Mouse (Mus musculus) liver, embryonic 14.5 days (tissue): ENCODE measurements around the gene Cib3. TPM values are rescaled to one million over a fixed set of nuclear protein-coding genes. Genes with fewer than 3 reads are reported as not detected.

Experiments
- ATAC-seq: fragments of 200-750 bp; cut with Nextera tagmentation; 2 replicates; pipeline ENCODE4 v1.8.0; 2017; ENCODE audit warnings: moderate number of reproducible peaks, mild to moderate bottlenecking, moderate library complexity; ENCODE audit not compliant: insufficient read depth
- DNase-seq, 3 experiments: peaks; one replicate each; pipeline ENCODE4 v3.0.0-alpha.2; 2012 to 2013; ENCODE audit warnings: low read depth in 3 of 3, low spot score in 3 of 3
- H3K27ac ChIP-seq: fragments of 300-500 bp; sonication (generic); 2 replicates; pipeline ENCODE4 v1.5.1; 2014; ENCODE audit warnings: moderate library complexity, mild to moderate bottlenecking, control low read depth, inconsistent platforms
- H3K27me3 ChIP-seq: fragments of 300-500 bp; sonication (generic); 2 replicates; pipeline ENCODE4 v1.6.1; 2014; ENCODE audit warnings: mild to moderate bottlenecking, low read length, moderate library complexity; ENCODE audit not compliant: control insufficient read depth, insufficient read depth
- H3K36me3 ChIP-seq: fragments of 300-500 bp; sonication (generic); replicated peaks from 2 replicates; pipeline ENCODE4 v1.6.1; 2014; ENCODE audit warnings: low read depth; ENCODE audit not compliant: control insufficient read depth, insufficient read depth
- H3K4me1 ChIP-seq, 2 experiments: fragments of 200-500 bp in 1 of 2; fragments of 300-500 bp in 1 of 2; sonication (generic) in 1 of 2; replicated peaks; 2 replicates each; pipeline ENCODE4 v1.6.1; 2012 to 2014; ENCODE audit warnings: antibody characterized with exemption in 1 of 2, inconsistent platforms in 1 of 2, low read length in 1 of 2; ENCODE audit not compliant: control insufficient read depth in 2 of 2, insufficient read depth in 2 of 2
- H3K4me2 ChIP-seq: fragments of 300-500 bp; sonication (generic); 2 replicates; pipeline ENCODE4 v1.6.1; 2014; ENCODE audit warnings: low read depth, mild to moderate bottlenecking, control low read depth, moderate library complexity
- H3K4me3 ChIP-seq, 2 experiments: fragments of 200-500 bp in 1 of 2; fragments of 300-500 bp in 1 of 2; sonication (generic) in 1 of 2; 2 replicates each; pipeline ENCODE4 v1.5.1; 2012 to 2014; ENCODE audit warnings: low read depth in 2 of 2, low read length in 2 of 2, mild to moderate bottlenecking in 2 of 2, control low read depth in 1 of 2, inconsistent platforms in 1 of 2, moderate library complexity in 1 of 2; ENCODE audit not compliant: insufficient read depth in 1 of 2
- H3K9ac ChIP-seq: fragments of 300-500 bp; sonication (generic); replicated peaks from 2 replicates; pipeline ENCODE4 v1.6.1; 2014; ENCODE audit warnings: mild to moderate bottlenecking, control low read depth, moderate library complexity
- H3K9me3 ChIP-seq: fragments of 300-500 bp; sonication (generic); 2 replicates; pipeline ENCODE4 v1.6.1; 2016; ENCODE audit warnings: low read length, mixed read lengths; ENCODE audit not compliant: control insufficient read depth
- CTCF ChIP-seq: IDR thresholded peaks from 2 replicates; pipeline ENCODE4 v1.5.1; 2016; ENCODE audit warnings: antibody characterized with exemption, low read depth, control low read depth
- EP300 ChIP-seq: IDR thresholded peaks from 2 replicates; pipeline ENCODE4 v1.6.1; 2016; ENCODE audit warnings: antibody characterized with exemption, low read depth
- WGBS: fragments of 180-500 bp; shearing (Covaris S2); extraction: QIAGEN DNeasy Blood & Tissue Kit; methylation state at CpG from one replicate; pipeline ENCODE4 v1.1.7; 2014; ENCODE audit not compliant: insufficient replicate concordance; 5-methylcytosine and 5-hydroxymethylcytosine counted together
- polyA plus RNA-seq, 2 experiments: library from polyadenylated mRNA; depleted of rRNA in 1 of 2; stranded (reverse) in 1 of 2; unstranded in 1 of 2; fragments of >200 nt; fragmentation: Nextera tagmentation in 1 of 2; extraction: Ambion mirVana in 1 of 2; gene quantifications; 2 replicates each; pipeline versions ENCODE4 v1.2.1 to v1.2.3; 2012 to 2014

Gene Cib3
- polyA plus RNA-seq, 2 experiments, result 0.24 TPM; not detected in 1

DNA sequence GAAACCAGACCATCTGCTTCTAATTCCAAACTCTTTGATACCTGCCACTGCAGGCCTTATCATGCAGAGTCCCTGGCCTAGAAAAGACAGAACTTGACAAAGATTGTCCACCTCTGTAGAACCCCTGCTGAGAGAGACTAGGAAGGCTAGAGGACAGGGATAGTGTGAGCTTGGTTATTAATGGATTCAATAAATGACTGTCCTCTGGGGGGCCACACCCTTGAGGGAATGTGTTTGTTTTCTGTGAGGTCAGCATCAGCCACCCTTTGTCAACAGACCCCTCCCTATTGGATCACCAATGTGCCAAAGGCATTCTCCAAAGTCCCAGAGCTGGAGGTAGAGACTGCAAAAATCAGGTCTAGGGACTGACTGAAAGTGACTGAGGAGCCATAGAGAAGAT is 20.6 kb downstream of the Cib3 start:
- ATAC-seq (no peak), DNase-seq (no peak)
- TF ChIP-seq CTCF (no peak), EP300 (no peak)

DNA sequence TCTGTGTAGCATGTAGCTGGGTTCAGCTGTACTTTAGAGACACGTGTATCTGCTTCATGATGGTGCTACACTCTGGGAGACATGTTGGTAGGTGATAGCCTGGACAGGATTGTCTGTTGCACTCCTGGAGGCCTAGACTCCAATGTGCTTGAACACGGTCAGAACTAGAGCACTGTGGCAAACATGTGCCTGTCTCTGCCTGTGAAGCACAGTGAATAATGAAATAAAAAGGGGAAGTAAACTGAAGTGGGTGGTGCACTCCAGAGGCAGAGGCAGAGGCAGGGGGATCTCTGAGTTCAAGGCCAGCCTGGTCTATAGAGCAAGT is 22.5 kb downstream of the Cib3 start:
- H3K4me3 ChIP-seq, result no peak overlapping the region
- H3K27me3 ChIP-seq, result no peaks in the 10 kb centered on the region
- no peak for ATAC-seq
- TF ChIP-seq EP300 (no peak), CTCF (no peak)
- WGBS, result 60% methylated on average over 2 of the region's 2 CpGs
- no peak overlapping the region for H3K27ac ChIP-seq
- no peak overlapping the region for H3K9ac ChIP-seq
- no peaks in the 10 kb centered on the region for H3K36me3 ChIP-seq
- H3K9me3 ChIP-seq, result no peaks in the 10 kb centered on the region
- DNase-seq, result no peak
- H3K4me1 ChIP-seq, result no peaks in the 10 kb centered on the region
- H3K4me2 ChIP-seq, result no peak overlapping the region

More for the DNA sequence above, 20.6 kb downstream of the Cib3 start:
- no peaks in the 10 kb centered on the region for H3K9me3 ChIP-seq
- H3K9ac ChIP-seq, result no peak overlapping the region
- no peaks in the 10 kb centered on the region for H3K36me3 ChIP-seq
- no peaks in the 10 kb centered on the region for H3K4me1 ChIP-seq
- H3K4me3 ChIP-seq, result no peak overlapping the region
- H3K4me2 ChIP-seq, result no peak overlapping the region
- H3K27me3 ChIP-seq, result no peaks in the 10 kb centered on the region
- H3K27ac ChIP-seq, result no peak overlapping the region

DNA sequence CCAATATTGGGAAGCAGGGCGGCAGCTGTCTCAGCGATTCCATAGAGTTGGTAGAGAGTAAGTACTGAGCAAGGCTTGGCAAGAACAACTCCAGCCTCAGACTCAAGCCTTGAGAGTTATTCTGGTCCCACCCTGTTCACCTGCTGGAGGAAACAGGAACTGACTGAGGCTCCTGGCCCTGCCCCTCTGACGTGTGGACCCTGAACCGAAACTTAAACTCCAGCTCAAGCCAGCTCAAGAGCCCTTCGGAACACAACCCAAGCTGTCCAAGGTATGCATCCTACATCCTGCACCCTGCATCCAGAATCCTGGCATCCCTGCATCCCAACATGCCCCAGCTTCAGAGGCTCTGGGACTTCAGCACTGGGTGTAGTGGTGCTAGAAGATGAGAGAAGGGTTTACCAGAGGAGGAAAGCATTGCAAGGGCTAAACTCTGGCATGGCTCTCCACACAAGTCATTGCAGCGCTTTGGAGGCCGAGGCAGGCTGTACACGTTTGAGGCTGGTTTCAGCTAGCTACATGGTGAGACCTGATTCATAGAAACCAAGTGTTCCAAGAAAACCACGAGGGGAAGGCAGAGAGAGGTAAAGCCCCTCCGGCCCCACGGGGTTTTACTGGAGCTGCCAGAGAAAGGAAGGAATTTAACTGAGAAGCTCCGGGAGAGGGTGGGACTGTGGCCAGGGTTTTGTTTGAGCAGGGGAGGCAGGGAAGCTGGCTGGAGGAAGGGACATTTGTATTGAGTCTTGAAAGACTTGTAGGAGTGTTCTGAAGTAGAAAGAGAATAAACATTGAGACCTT is 23.0 kb downstream of the Cib3 start, which contains the start of gene Hsh2d:
TSS of gene Hsh2d (plus strand) at position 222 of the 798 bp plus-strand sequence.
- H3K27ac ChIP-seq, result no peak within 1 kb of the TSS
- DNase-seq (no peak), ATAC-seq (no peak)
- H3K36me3 ChIP-seq, result no peaks in the 10 kb centered on the region
- H3K4me1 ChIP-seq, result no peaks in the 10 kb centered on the region
- WGBS, result 47% methylated on average over 12 of the region's 12 CpGs
- H3K27me3 ChIP-seq, result no peaks in the 10 kb centered on the region
- H3K4me2 ChIP-seq, result no peak within 1 kb of the TSS; the same call in 1 of the 2 replicates
- H3K9ac ChIP-seq, result no peak within 1 kb of the TSS
- TF ChIP-seq EP300, result no peak
- TF ChIP-seq CTCF, result peak; percentile 35; the same call in 1 of the 2 replicates
- H3K9me3 ChIP-seq, result no peaks in the 10 kb centered on the region
- no peak within 1 kb of the TSS for H3K4me3 ChIP-seq

- ATAC-seq (no peak), DNase-seq (no peak)
- no peak overlapping the region for H3K4me3 ChIP-seq
- no peaks in the 10 kb centered on the region for H3K27me3 ChIP-seq
- 69% methylated on average over 2 of the region's 2 CpGs for WGBS
- H3K9ac ChIP-seq, result no peak overlapping the region
- H3K27ac ChIP-seq, result no peak overlapping the region
- TF ChIP-seq CTCF (no peak), EP300 (no peak)
- H3K36me3 ChIP-seq, result no peaks in the 10 kb centered on the region
- no peaks in the 10 kb centered on the region for H3K9me3 ChIP-seq
- no peaks in the 10 kb centered on the region for H3K4me1 ChIP-seq
- H3K4me2 ChIP-seq, result no peak overlapping the region
Observed at GRCm38 (mm10) chr8:72187793-72188331, 24.8 kb downstream of the Cib3 start.

DNA sequence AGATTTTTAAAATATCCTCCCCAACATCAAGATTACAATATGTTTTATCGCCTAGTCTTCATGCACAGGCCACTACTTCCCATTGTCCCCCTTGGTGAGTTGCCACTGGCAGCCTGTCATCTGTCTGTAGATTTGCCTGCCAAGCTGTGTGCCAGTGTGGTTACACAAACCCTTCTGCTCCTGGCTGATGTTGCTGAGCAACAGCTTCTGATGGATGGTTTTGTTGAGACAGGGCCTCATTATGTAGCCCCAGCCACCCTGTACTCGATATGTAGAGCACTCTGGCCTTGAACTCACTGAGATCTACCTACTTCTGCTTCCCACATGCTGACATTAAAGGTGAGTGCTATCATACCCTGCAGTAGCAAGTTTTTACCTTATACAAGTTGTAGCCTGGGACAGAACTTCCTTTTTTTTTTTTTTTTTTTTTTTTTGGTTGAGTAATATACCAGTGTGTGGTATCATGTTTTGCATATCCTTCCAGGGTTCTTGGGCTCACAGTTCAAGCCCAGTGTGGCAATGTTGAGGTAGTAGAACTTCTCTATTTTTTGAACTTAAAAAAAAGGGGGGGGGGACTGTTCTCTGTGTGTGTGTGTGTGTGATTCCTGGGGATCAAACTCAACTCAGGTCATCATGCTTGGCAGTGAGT is 29.0 kb downstream of the Cib3 start:
- H3K4me1 ChIP-seq, result no peaks in the 10 kb centered on the region
- H3K36me3 ChIP-seq, result peaks cover 10% of the 10 kb centered on the region
- 38% methylated on average over 2 of the region's 2 CpGs for WGBS
- TF ChIP-seq CTCF (no peak), EP300 (no peak)
- no peak overlapping the region for H3K4me2 ChIP-seq
- ATAC-seq (no peak; the same call in 1 of the 2 replicates), DNase-seq (peak in 1 of 3 experiments; percentile 23)
- no peak overlapping the region for H3K27ac ChIP-seq
- no peak overlapping the region for H3K4me3 ChIP-seq
- no peak overlapping the region for H3K9ac ChIP-seq
- H3K27me3 ChIP-seq, result no peaks in the 10 kb centered on the region
- no peaks in the 10 kb centered on the region for H3K9me3 ChIP-seq
